Mouse (Mus musculus) cerebellum, adult 11-12 months (tissue): ENCODE measurements around the gene Pelo.

Experiments
- DNase-seq: peaks from one replicate; pipeline ENCODE4 v3.0.0; 2022

The Pelo gene

GRCm38 (mm10) chr13:115090069-115090976 is at the start of gene Pelo:
Gene Pelo (minus strand): TSS chr13:115090186.
- peak; percentile 94 for DNase-seq

GRCm38 (mm10) chr13:115138513-115138912 is 48.5 kb upstream of the Pelo start:
- DNase-seq, result no peak

- DNase-seq, result no peak
These were observed 46.8 kb upstream of the Pelo start for GRCm38 (mm10) chr13:115136761-115137160.

- no peak for DNase-seq
These were observed 42.4 kb upstream of the Pelo start for GRCm38 (mm10) chr13:115132435-115132834.

- no peak for DNase-seq
These were observed 41.4 kb upstream of the Pelo start for GRCm38 (mm10) chr13:115131381-115131780.

GRCm38 (mm10) chr13:115130035-115130434 is 40.0 kb upstream of the Pelo start:
- no peak for DNase-seq

GRCm38 (mm10) chr13:115127826-115128225 is 37.8 kb upstream of the Pelo start:
- no peak for DNase-seq

GRCm38 (mm10) chr13:115126534-115126933 is 36.5 kb upstream of the Pelo start:
- no peak for DNase-seq

GRCm38 (mm10) chr13:115125130-115125529 is 35.1 kb upstream of the Pelo start:
- DNase-seq, result no peak

GRCm38 (mm10) chr13:115124521-115124920 is 34.5 kb upstream of the Pelo start:
- DNase-seq, result no peak

GRCm38 (mm10) chr13:115118756-115119155 is 28.8 kb upstream of the Pelo start:
- DNase-seq, result no peak

- no peak for DNase-seq
These were observed 28.2 kb upstream of the Pelo start for GRCm38 (mm10) chr13:115118195-115118594.

- DNase-seq, result no peak
These were observed 27.1 kb upstream of the Pelo start for GRCm38 (mm10) chr13:115116930-115117621.

GRCm38 (mm10) chr13:115109628-115110027 is 19.6 kb upstream of the Pelo start:
- DNase-seq, result no peak

GRCm38 (mm10) chr13:115107436-115107835 is 17.4 kb upstream of the Pelo start:
- DNase-seq, result no peak

GRCm38 (mm10) chr13:115106183-115106582 is 16.2 kb upstream of the Pelo start:
- DNase-seq, result no peak

- no peak for DNase-seq
These were observed 12.8 kb upstream of the Pelo start for GRCm38 (mm10) chr13:115102754-115103153.

- peak; percentile 7 for DNase-seq
These were observed 11.6 kb upstream of the Pelo start, which contains the start of the genes Gm49395 and Itga1 for GRCm38 (mm10) chr13:115101355-115102191. Gene Gm49395 (minus strand): TSS chr13:115101921. Gene Itga1 (minus strand): TSS chr13:115101964.

GRCm38 (mm10) chr13:115100381-115101177 is 10.6 kb upstream of the Pelo start:
- no peak for DNase-seq

GRCm38 (mm10) chr13:115099381-115099780 is 9.4 kb upstream of the Pelo start:
- no peak for DNase-seq

GRCm38 (mm10) chr13:115098227-115098626 is 8.2 kb upstream of the Pelo start:
- no peak for DNase-seq

- no peak for DNase-seq
These were observed 7.0 kb upstream of the Pelo start for GRCm38 (mm10) chr13:115096965-115097364.
